Mouse (Mus musculus) MEL (cell line): ENCODE measurements around the gene Usp50. TPM values are rescaled to one million over a fixed set of nuclear protein-coding genes. Genes with fewer than 3 reads are reported as not detected.

Experiments
- DNase-seq: peaks from one replicate; pipeline ENCODE4 v3.0.0; 2011; ENCODE audit warnings: low read depth, low spot score
- H3K27ac ChIP-seq: 2 replicates; pipeline ENCODE4 v1.5.1; 2012; ENCODE audit warnings: low read depth, mild to moderate bottlenecking, control low read depth, low read length, moderate library complexity; ENCODE audit not compliant: control insufficient read depth
- H3K27me3 ChIP-seq, 2 experiments: fragments of 150-350 bp in 1 of 2; sonication (generic) in 1 of 2; 2 replicates each; pipeline ENCODE4 v1.6.1; 2012; ENCODE audit warnings: low read length in 2 of 2, mild to moderate bottlenecking in 2 of 2, improper control_type of control experiment in 1 of 2, moderate library complexity in 1 of 2; ENCODE audit not compliant: insufficient read depth in 2 of 2, control insufficient read depth in 1 of 2
- H3K36me3 ChIP-seq, 2 experiments: 2 replicates each; pipeline ENCODE4 v1.6.1; 2012 to 2014; ENCODE audit warnings: low read length in 2 of 2, improper control_type of control experiment in 1 of 2, inconsistent platforms in 1 of 2, mild to moderate bottlenecking in 1 of 2; ENCODE audit not compliant: insufficient read depth in 2 of 2, control insufficient read depth in 1 of 2
- H3K4me1 ChIP-seq, 2 experiments: fragments of 150-350 bp in 1 of 2; sonication (generic) in 1 of 2; 2 replicates each; pipeline ENCODE4 v1.6.1; 2012; ENCODE audit warnings: low read length in 2 of 2, improper control_type of control experiment in 1 of 2, mild to moderate bottlenecking in 1 of 2; ENCODE audit not compliant: insufficient read depth in 2 of 2, control insufficient read depth in 1 of 2
- H3K4me3 ChIP-seq, 2 experiments: fragments of 150-350 bp in 1 of 2; sonication (generic) in 1 of 2; 2 replicates each; pipeline ENCODE4 v1.5.1; 2012; ENCODE audit warnings: low read depth in 2 of 2, low read length in 2 of 2, mild to moderate bottlenecking in 2 of 2, moderate library complexity in 2 of 2, control low read depth in 1 of 2, improper control_type of control experiment in 1 of 2; ENCODE audit not compliant: control insufficient read depth in 1 of 2, insufficient read depth in 1 of 2
- H3K79me2 ChIP-seq: 2 replicates; pipeline ENCODE4 v1.6.1; 2012; ENCODE audit warnings: mild to moderate bottlenecking, low read length, moderate library complexity; ENCODE audit not compliant: control insufficient read depth, poor library complexity, insufficient read depth
- H3K9ac ChIP-seq: 2 replicates; pipeline ENCODE4 v1.6.1; 2012; ENCODE audit warnings: low read depth, mild to moderate bottlenecking, control low read depth, low read length, moderate library complexity; ENCODE audit not compliant: control insufficient read depth, poor library complexity, severe bottlenecking
- H3K9me3 ChIP-seq: fragments of 150-350 bp; sonication (generic); replicated peaks from 2 replicates; pipeline ENCODE4 v1.6.1; 2012; ENCODE audit warnings: mild to moderate bottlenecking, low read length, improper control_type of control experiment, moderate library complexity; ENCODE audit not compliant: insufficient read depth
- BHLHE40 ChIP-seq: IDR thresholded peaks from 2 replicates; pipeline ENCODE4 v1.6.1; 2012; ENCODE audit warnings: low read depth, mild to moderate bottlenecking, inconsistent platforms, low read length, improper control_type of control experiment, borderline replicate concordance
- E2F4 ChIP-seq: IDR thresholded peaks from 2 replicates; pipeline ENCODE4 v1.6.1; 2011; ENCODE audit warnings: low read depth, low read length, improper control_type of control experiment, borderline replicate concordance
- EP300 ChIP-seq, 2 experiments: IDR thresholded peaks; 2 replicates each; pipeline ENCODE4 v1.6.1; 2011; ENCODE audit warnings: improper control_type of control experiment in 2 of 2, low read length in 2 of 2, low read depth in 1 of 2, mild to moderate bottlenecking in 1 of 2
- ETS1 ChIP-seq: IDR thresholded peaks from 2 replicates; pipeline ENCODE4 v1.6.1; 2012; ENCODE audit warnings: low read depth, mild to moderate bottlenecking, inconsistent platforms, low read length, improper control_type of control experiment, moderate library complexity
- JUND ChIP-seq: IDR thresholded peaks from 2 replicates; pipeline ENCODE4 v1.6.1; 2011; ENCODE audit warnings: low read depth, mild to moderate bottlenecking, improper control_type of control experiment, low read length
- KAT2A ChIP-seq: conservative IDR thresholded peaks from 2 replicates; pipeline ENCODE4 v1.6.1; 2012; ENCODE audit warnings: low read depth, low read length, improper control_type of control experiment, inconsistent platforms
- MAX ChIP-seq: IDR thresholded peaks from 2 replicates; pipeline ENCODE4 v1.6.1; 2011; ENCODE audit warnings: low read length, improper control_type of control experiment
- MYB ChIP-seq: IDR thresholded peaks from 2 replicates; pipeline ENCODE4 v1.6.1; 2011; ENCODE audit warnings: mild to moderate bottlenecking, low read depth, low read length, improper control_type of control experiment
- TAL1 ChIP-seq: IDR thresholded peaks from 2 replicates; pipeline ENCODE4 v1.6.1; 2012; ENCODE audit warnings: mild to moderate bottlenecking, inconsistent platforms, low read length, moderate library complexity, mixed read lengths
- TCF12 ChIP-seq: IDR thresholded peaks from 2 replicates; pipeline ENCODE4 v1.6.1; 2014; ENCODE audit warnings: low read depth, mild to moderate bottlenecking, inconsistent platforms, low read length, improper control_type of control experiment, moderate library complexity
- UBTF ChIP-seq: IDR thresholded peaks from 2 replicates; pipeline ENCODE4 v1.6.1; 2012; ENCODE audit warnings: low read depth, mild to moderate bottlenecking, inconsistent platforms, low read length, improper control_type of control experiment, moderate library complexity, borderline replicate concordance; ENCODE audit not compliant: insufficient read depth
- ZMIZ1 ChIP-seq: IDR thresholded peaks from 2 replicates; pipeline ENCODE4 v1.6.1; 2012; ENCODE audit warnings: low read depth, mild to moderate bottlenecking, inconsistent platforms, low read length, improper control_type of control experiment, moderate library complexity
- polyA plus RNA-seq, 2 experiments: library from polyadenylated mRNA; stranded (reverse) in 1 of 2; unstranded in 1 of 2; fragments of >175 nt in 1 of 2; fragments of >200 nt in 1 of 2; gene quantifications; 2 replicates each; pipeline versions ENCODE4 v1.2.1 to v1.2.4; 2012; ENCODE audit warnings: low replicate concordance in 2 of 2, low read depth in 1 of 2; ENCODE audit not compliant: insufficient read length in 2 of 2, insufficient read depth in 1 of 2, missing spikeins in 1 of 2
- total RNA-seq: library from RNA; depleted of rRNA; stranded (reverse); fragments of 300-350 nt; gene quantifications from 2 replicates; pipeline ENCODE4 v1.2.3, GENCODE M21; 2012

The Usp50 gene
- total and polyA plus RNA-seq, 3 experiments = 0.28 to 1.0 TPM; not detected in 1

DNA sequence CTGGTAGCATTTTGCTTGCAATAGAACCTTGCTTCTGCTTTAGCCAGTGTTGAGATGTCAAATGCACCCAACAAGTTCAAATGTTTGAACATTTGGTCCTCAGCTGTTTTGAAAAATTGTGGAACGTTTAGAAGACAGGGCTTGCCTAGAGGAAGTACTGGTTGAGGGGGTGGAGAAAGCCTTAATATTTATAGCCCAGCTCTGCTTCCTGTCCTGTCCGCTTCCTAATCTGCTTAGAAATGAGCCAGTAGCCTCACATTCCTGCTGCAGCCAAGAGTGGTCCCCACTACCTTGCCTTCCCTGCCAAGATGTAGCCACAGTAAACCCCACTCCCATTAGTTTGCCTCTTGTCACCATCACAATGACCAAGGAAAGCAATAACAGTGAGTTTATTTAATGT, 100.9 kb downstream of the Usp50 start:
- DNase-seq = no peak
- peaks cover 0 to 7% of the 10 kb centered on the region in 2 experiments; a peak in 2 of 4 replicates for H3K36me3 ChIP-seq
- H3K79me2 ChIP-seq = 0 out of 2 replicates have a peak, but pooled peaks cover 3% of the 10 kb centered on the region
- no peaks in the 10 kb centered on the region for H3K9me3 ChIP-seq
- H3K9ac ChIP-seq = no peak overlapping the region
- TF ChIP-seq E2F4 = no peak
- 0 out of 2 replicates have a peak, but pooled peaks have one; percentile 7 for TF ChIP-seq ETS1
- H3K27ac ChIP-seq = no peak overlapping the region
- H3K27me3 ChIP-seq = no peaks in the 10 kb centered on the region
- no peak overlapping the region for H3K4me3 ChIP-seq
- no peaks in the 10 kb centered on the region for H3K4me1 ChIP-seq

DNA sequence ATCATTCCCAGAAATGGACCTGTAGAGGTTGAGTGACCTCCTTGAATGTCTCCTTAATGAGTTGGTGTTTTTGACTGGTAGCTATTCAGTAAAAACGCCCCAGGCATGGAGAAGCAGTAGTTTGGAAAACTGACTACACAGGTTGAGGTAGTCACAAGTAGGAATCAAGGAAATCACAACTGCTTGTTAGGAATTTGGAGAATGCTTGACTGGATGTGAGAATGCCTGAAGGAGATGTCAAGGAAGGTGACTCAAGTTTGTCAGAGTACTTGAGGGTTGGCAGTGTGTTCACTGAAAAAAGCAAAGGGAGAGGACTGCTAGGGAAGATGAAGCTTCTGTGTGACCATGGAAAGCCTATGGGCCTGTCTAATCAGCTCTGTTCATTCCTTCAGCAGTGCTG, 105.9 kb downstream of the Usp50 start:
- H3K27me3 ChIP-seq = no peaks in the 10 kb centered on the region
- no peak overlapping the region for H3K9ac ChIP-seq
- H3K27ac ChIP-seq = no peak overlapping the region
- H3K4me3 ChIP-seq = no peak overlapping the region
- H3K9me3 ChIP-seq = no peaks in the 10 kb centered on the region
- H3K79me2 ChIP-seq = peaks cover 40% of the 10 kb centered on the region
- H3K36me3 ChIP-seq = peaks cover 0 to 24% of the 10 kb centered on the region in 2 experiments; a peak in 2 of 4 replicates
- no peak for TF ChIP-seq BHLHE40
- no peak for TF ChIP-seq TCF12
- TF ChIP-seq ZMIZ1 = no peak
- TF ChIP-seq MYB = no peak
- TF ChIP-seq JUND = no peak
- no peak for TF ChIP-seq MAX
- no peak for TF ChIP-seq UBTF
- no peak for TF ChIP-seq ETS1
- DNase-seq = no peak
- H3K4me1 ChIP-seq = peaks cover 4 to 9% of the 10 kb centered on the region in 2 experiments

DNA sequence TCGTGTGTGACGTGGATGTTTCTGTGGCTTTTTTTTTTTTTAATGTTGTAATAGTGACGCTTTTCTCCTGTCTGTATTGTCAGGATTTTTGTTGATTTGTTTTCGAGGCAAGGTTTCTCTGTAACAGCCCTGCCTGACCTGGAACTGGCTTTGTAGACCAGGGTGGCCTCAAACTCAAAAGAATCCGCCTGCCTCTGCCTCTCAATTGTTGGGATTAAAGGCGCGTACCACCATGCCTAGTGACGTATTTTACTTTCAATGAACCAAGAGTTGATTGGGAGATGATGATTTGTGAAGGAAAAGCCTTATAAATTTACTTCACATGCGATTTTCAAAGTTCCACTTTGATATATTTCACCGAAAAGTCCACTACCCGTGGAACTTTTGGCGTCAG, 107.2 kb downstream of the Usp50 start, which contains the start of gene Gabpb1:
Gene Gabpb1 (minus strand): TSS at position 216 of the 394 bp plus-strand sequence.
- H3K9me3 ChIP-seq = no peaks in the 10 kb centered on the region
- H3K27ac ChIP-seq = peak within 1 kb of the TSS; percentile 87
- peak within 1 kb of the TSS; percentile 82 to 99 for H3K4me3 ChIP-seq
- TF ChIP-seq EP300 (IDR thresholded peaks at IDR 0.05; ENCODE audit: low read depth in 1 of 2, low read length in 2 of 2) = no peak
- TF ChIP-seq KAT2A = no peak
- TF ChIP-seq TAL1 = no peak
- H3K4me1 ChIP-seq = peaks cover 4 to 12% of the 10 kb centered on the region in 2 experiments
- peaks cover 0 to 24% of the 10 kb centered on the region in 2 experiments; a peak in 2 of 4 replicates for H3K36me3 ChIP-seq
- H3K79me2 ChIP-seq = peaks cover 48% of the 10 kb centered on the region
- peak within 1 kb of the TSS; percentile 95 for H3K9ac ChIP-seq
- H3K27me3 ChIP-seq = no peaks in the 10 kb centered on the region
- DNase-seq = no peak
